Mouse (Mus musculus) liver, embryonic 14.5 days (tissue): ENCODE results near the gene Itih5.

Experiments used
- CTCF ChIP-seq: IDR thresholded peaks from 2 replicates; pipeline ENCODE4 v1.5.1; 2016; ENCODE audit warnings: antibody characterized with exemption, low read depth, control low read depth
- EP300 ChIP-seq: IDR thresholded peaks from 2 replicates; pipeline ENCODE4 v1.6.1; 2016; ENCODE audit warnings: antibody characterized with exemption, low read depth

DNA sequence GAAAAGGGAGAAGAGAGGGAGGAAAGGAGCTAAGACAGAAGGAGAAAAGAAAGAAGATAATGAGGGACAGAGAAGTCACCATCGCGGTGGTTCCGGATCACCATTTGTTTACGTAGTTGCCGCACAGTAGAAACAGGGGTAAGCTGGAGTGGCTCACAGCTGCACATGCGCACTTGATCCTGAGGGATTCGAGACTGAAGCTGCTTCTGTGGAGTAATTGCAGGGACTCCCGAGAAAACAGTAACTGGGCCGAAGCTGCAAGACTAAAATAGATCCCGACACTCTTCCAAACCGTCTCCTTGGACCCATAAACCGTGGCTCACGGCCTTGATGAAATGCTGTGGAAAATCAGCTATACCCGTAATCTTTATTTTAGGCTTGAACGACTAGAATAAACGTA, 16.6 kb downstream of the Itih5 start:
- TF ChIP-seq CTCF (no peak), EP300 (no peak)
